Mouse (Mus musculus): ENCODE measurements at regions not wholly inside any gene's neighbourhood (a gene's known extent, or its start where the extent isn't known, plus 50 kb on each side); places are given as distances from the start of the nearest gene placed in this dataset.

DNA sequence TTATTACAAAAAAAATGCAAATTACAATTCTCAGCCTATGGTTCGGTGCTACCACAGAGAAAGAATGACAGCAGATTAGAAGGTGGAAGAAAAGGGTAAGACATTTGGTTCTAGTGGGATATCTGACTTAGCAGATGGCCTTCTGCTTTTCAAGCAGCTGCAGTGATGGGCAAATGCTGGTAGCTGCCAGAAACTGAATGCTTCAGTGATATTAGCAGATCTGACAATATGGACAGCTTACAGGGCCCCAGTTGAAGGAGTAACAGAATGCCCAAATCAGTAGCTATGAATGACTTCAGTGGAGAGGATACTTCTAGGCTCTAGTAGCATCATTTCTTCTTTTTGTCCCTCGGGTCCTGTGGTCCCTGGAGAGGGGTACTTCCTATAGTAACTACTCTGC, 143.9 kb upstream of the Rps6ka3 start:
- Histone ChIP-seq H3K9ac (ENCODE audit: insufficient read depth, low read depth) (no peak overlapping the region), H3K4me3 (replicated peaks in 1 of 3; ENCODE audit: low read depth in 2 of 3, low read length in 2 of 3, poor library complexity in 1 of 3) (no peak overlapping the region), H3K27me3 (replicated peaks) (no peaks in the 10 kb centered on the region), H3K79me2 (replicated peaks; ENCODE audit: control insufficient read depth, extremely low read depth, insufficient read depth, poor library complexity, severe bottlenecking) (no peaks in the 10 kb centered on the region), H3K27ac (ENCODE audit: insufficient read depth, low read depth) (no peak overlapping the region), H3K4me2 (ENCODE audit: insufficient read depth, low read depth, poor library complexity, severe bottlenecking) (no peak overlapping the region), H3K4me1 (ENCODE audit: control insufficient read depth in 1 of 2, insufficient read depth in 2 of 2) (no peaks in the 10 kb centered on the region), H3K36me3 (replicated peaks in 1 of 2; ENCODE audit: control insufficient read depth in 1 of 2, insufficient read depth in 1 of 2, low read length in 1 of 2) (no peaks in the 10 kb centered on the region), H3K9me3 (replicated peaks; ENCODE audit: low read length) (no peaks in the 10 kb centered on the region)
- in situ Hi-C loops (cut with MboI; ENCODE audit: low pct_ligation_motif_present, low pct_unique_long_range_greater_than_20kb, low sequenced_read_pairs) (loop anchor here (25.0 kb wide), 1 partner anchor 196 kb away; no protein-coding TSS in a partner anchor), dilution Hi-C loops (cut with MboI; ENCODE audit: extremely low pct_ligation_motif_present, extremely low pct_unique_long_range_greater_than_20kb, low sequenced_read_pairs) (no loop called here)
- no peak for DNase-seq (ENCODE audit: extremely low read depth)
- TF ChIP-seq HCFC1 (IDR thresholded peaks at IDR 0.05; ENCODE audit: low read depth, low read length) = no peak
- no peak for TF ChIP-seq POLR2A (IDR thresholded peaks at IDR 0.05; ENCODE audit: low read depth, low read length)
- TF ChIP-seq ELF1 (IDR thresholded peaks at IDR 0.05; ENCODE audit: low read depth, low read length) = no peak
- TF ChIP-seq JUND (conservative IDR thresholded peaks at IDR 0.05; ENCODE audit: low read depth, low read length) = no peak
- TF ChIP-seq ZC3H11A (IDR thresholded peaks at IDR 0.05; ENCODE audit: low read depth, low read length) = no peak
- TF ChIP-seq TBP (conservative IDR thresholded peaks at IDR 0.05; ENCODE audit: low read depth, low read length) = no peak
- no peak for TF ChIP-seq EP300 (IDR thresholded peaks at IDR 0.05; ENCODE audit: low read length)
- no peak for TF ChIP-seq BHLHE40 (IDR thresholded peaks at IDR 0.05; ENCODE audit: low read depth, low read length)
- no peak for TF ChIP-seq MYC (IDR thresholded peaks at IDR 0.05; ENCODE audit: low read depth, low read length)
- TF ChIP-seq RCOR1 (conservative IDR thresholded peaks at IDR 0.05; ENCODE audit: low read depth, low read length) = no peak
- no peak for TF ChIP-seq MXI1 (IDR thresholded peaks at IDR 0.05; ENCODE audit: low read depth, low read length)
- no peak for TF ChIP-seq E2F4 (IDR thresholded peaks at IDR 0.05; ENCODE audit: insufficient replicate concordance, low read depth, low read length)
- no peak for TF ChIP-seq USF1 (IDR thresholded peaks at IDR 0.05; ENCODE audit: low read depth, low read length)
- TF ChIP-seq ZMIZ1 (IDR thresholded peaks at IDR 0.05; ENCODE audit: low read depth, low read length) = no peak

DNA sequence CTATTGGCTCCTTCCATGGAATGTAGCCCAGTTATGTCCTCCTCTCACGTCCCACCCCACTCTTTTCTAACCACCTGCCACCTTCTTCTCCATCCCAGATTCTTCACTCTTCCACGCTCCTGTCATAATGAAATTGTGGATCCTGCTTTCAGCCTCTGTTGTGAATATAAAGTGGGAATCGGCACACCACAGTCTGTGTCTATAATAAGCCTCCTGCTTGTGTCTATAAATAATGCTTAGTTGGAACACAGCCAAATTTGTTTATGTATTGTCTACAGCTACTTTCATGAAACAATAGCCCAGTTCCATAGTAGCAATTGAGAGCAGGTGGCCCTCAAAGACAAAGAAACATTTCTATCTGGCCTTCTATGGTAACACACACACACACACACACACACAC, 137.5 kb upstream of the Rps6ka3 start:
- no peak for TF ChIP-seq MAX (IDR thresholded peaks at IDR 0.05; ENCODE audit: low read length)
- no peak for TF ChIP-seq MAFK (IDR thresholded peaks at IDR 0.05; ENCODE audit: insufficient replicate concordance, low read length)
- no peak for TF ChIP-seq JUN (IDR thresholded peaks at IDR 0.05; ENCODE audit: insufficient read depth, low read depth, low read length)
- no peak for TF ChIP-seq TCF12 (IDR thresholded peaks at IDR 0.05; ENCODE audit: low read depth, low read length)
- no peak for TF ChIP-seq ZMIZ1 (IDR thresholded peaks at IDR 0.05; ENCODE audit: low read depth, low read length)
- no peak for TF ChIP-seq POLR2A (IDR thresholded peaks at IDR 0.05; ENCODE audit: low read depth, low read length)
- TF ChIP-seq ZC3H11A (IDR thresholded peaks at IDR 0.05; ENCODE audit: low read depth, low read length) = no peak
- TF ChIP-seq HCFC1 (IDR thresholded peaks at IDR 0.05; ENCODE audit: low read depth, low read length) = no peak
- no peak for TF ChIP-seq USF2 (conservative IDR thresholded peaks at IDR 0.05; ENCODE audit: low read depth, low read length)
- TF ChIP-seq JUND (conservative IDR thresholded peaks at IDR 0.05; ENCODE audit: low read depth, low read length) = no peak
- no peak for TF ChIP-seq CHD1 (IDR thresholded peaks at IDR 0.05; ENCODE audit: low read depth, low read length)
- no peak for TF ChIP-seq POLR2AphosphoS2 (IDR thresholded peaks at IDR 0.05; ENCODE audit: low read depth, low read length)
- no peak for TF ChIP-seq ETS1 (conservative IDR thresholded peaks at IDR 0.05; ENCODE audit: low read depth, low read length)
- no peak for TF ChIP-seq GABPA (IDR thresholded peaks at IDR 0.05; ENCODE audit: insufficient replicate concordance, low read depth, low read length)
- H3K9ac ChIP-seq (ENCODE audit: insufficient read depth, low read depth) = no peak overlapping the region
- no peak overlapping the region for H3K27ac ChIP-seq (ENCODE audit: insufficient read depth, low read depth)
- H3K4me3 ChIP-seq (replicated peaks in 1 of 3; ENCODE audit: low read depth in 2 of 3, low read length in 2 of 3, poor library complexity in 1 of 3) = no peak overlapping the region
- no peaks in the 10 kb centered on the region for H3K79me2 ChIP-seq (replicated peaks; ENCODE audit: control insufficient read depth, extremely low read depth, insufficient read depth, poor library complexity, severe bottlenecking)
- H3K4me1 ChIP-seq (ENCODE audit: control insufficient read depth in 1 of 2, insufficient read depth in 2 of 2) = no peaks in the 10 kb centered on the region
- in situ Hi-C loops (cut with MboI; ENCODE audit: low pct_ligation_motif_present, low pct_unique_long_range_greater_than_20kb, low sequenced_read_pairs) (loop anchor here (25.0 kb wide), 1 partner anchor 190 kb away; no protein-coding TSS in a partner anchor), dilution Hi-C loops (cut with MboI; ENCODE audit: extremely low pct_ligation_motif_present, extremely low pct_unique_long_range_greater_than_20kb, low sequenced_read_pairs) (no loop called here)
- no peak overlapping the region for H3K4me2 ChIP-seq (ENCODE audit: insufficient read depth, low read depth, poor library complexity, severe bottlenecking)
- H3K9me3 ChIP-seq (replicated peaks; ENCODE audit: low read length) = no peaks in the 10 kb centered on the region
- no peak for DNase-seq (ENCODE audit: extremely low read depth)
- no peaks in the 10 kb centered on the region for H3K27me3 ChIP-seq (replicated peaks)
- H3K36me3 ChIP-seq (replicated peaks in 1 of 2; ENCODE audit: control insufficient read depth in 1 of 2, insufficient read depth in 1 of 2, low read length in 1 of 2) = no peaks in the 10 kb centered on the region

All from CH12.LX (cell line).